ENCODE assay signal across 9 mouse cellular contexts in genomic region chr3:142497123-142497841, GRCm38 (mm10). TPM values are rescaled to one million over a fixed set of nuclear protein-coding genes. Genes with fewer than 3 reads are reported as not detected.
A peak's percentile ranks its signal among the peaks of the same experiment; 100 is the strongest.
DNase-seq lines count a peak whose midpoint lies in the region; ATAC-seq lines count a peak whose summit lies in the region.
"Had no signal": no experiment of that assay in that cellular context is flagged by ENCODE, and none has a peak within 500 bp of the region (broad histone marks: within the 10 kb centered on the region; RNA-seq: fewer than 3 reads in every experiment).

No protein-coding gene starts in this region.

- ATAC-seq in heart, embryonic 12.5 days (ENCODE audit: insufficient number of reproducible peaks, low FRiP score) = no peak; the same call in 1 of the 2 replicates
- no peak for ATAC-seq in forebrain, embryonic 13.5 days

- 53% methylated on average over 15 of the region's 15 CpGs for WGBS in heart, embryonic 12.5 days
- 46% methylated on average over 15 of the region's 15 CpGs for WGBS in forebrain, embryonic 13.5 days

- no peaks in the 10 kb centered on the region for H3K36me3 ChIP-seq in heart, embryonic 12.5 days
- H3K36me3 ChIP-seq in forebrain, embryonic 13.5 days (ENCODE audit: poor library complexity, severe bottlenecking) = no peaks in the 10 kb centered on the region
- no peaks in the 10 kb centered on the region for H3K36me3 ChIP-seq in megakaryocyte, embryonic 14.5 days (replicated peaks; ENCODE audit: low read length)
- H3K36me3 ChIP-seq: G1E had no signal

- no peak overlapping the region for H3K27ac ChIP-seq in heart, embryonic 12.5 days (ENCODE audit: poor library complexity, severe bottlenecking)
- no peak overlapping the region for H3K27ac ChIP-seq in forebrain, embryonic 13.5 days

- H3K9ac ChIP-seq in heart, embryonic 12.5 days = no peak overlapping the region
- no peak overlapping the region for H3K9ac ChIP-seq in forebrain, embryonic 13.5 days

- H3K9me3 ChIP-seq in heart, embryonic 12.5 days (replicated peaks) = no peaks in the 10 kb centered on the region
- no peaks in the 10 kb centered on the region for H3K9me3 ChIP-seq in forebrain, embryonic 13.5 days (replicated peaks)
- H3K9me3 ChIP-seq in megakaryocyte, embryonic 14.5 days = no peaks in the 10 kb centered on the region
- H3K9me3 ChIP-seq: G1E had no signal

- peak overlapping the region; percentile 57 for H3K4me2 ChIP-seq in heart, embryonic 12.5 days
- peak overlapping the region; percentile 33; the same call in 1 of the 2 replicates for H3K4me2 ChIP-seq in forebrain, embryonic 13.5 days

- peaks cover 4% of the 10 kb centered on the region; the same call in 1 of the 2 replicates for H3K27me3 ChIP-seq in heart, embryonic 12.5 days (replicated peaks)
- no peaks in the 10 kb centered on the region for H3K27me3 ChIP-seq in forebrain, embryonic 13.5 days
- H3K27me3 ChIP-seq in megakaryocyte, embryonic 14.5 days (replicated peaks) = peaks cover 10% of the 10 kb centered on the region

- no peak for DNase-seq in heart, postnatal 36 days
- peak; percentile 27 to 30 for DNase-seq in B cell, adult 2 months
- no peak for DNase-seq in adrenal gland, postnatal 36 days
- no peak for DNase-seq in embryo, embryonic 9.5 days (ENCODE audit: extremely low spot score)
- no peak for DNase-seq in gastrocnemius, postnatal 25 days

- H3K4me1 ChIP-seq in heart, embryonic 12.5 days (replicated peaks) = peaks cover 4% of the 10 kb centered on the region; the same call in 1 of the 2 replicates
- H3K4me1 ChIP-seq in forebrain, embryonic 13.5 days = peaks cover 7% of the 10 kb centered on the region; the same call in 1 of the 2 replicates
- H3K4me1 ChIP-seq in megakaryocyte, embryonic 14.5 days = peaks cover 33% of the 10 kb centered on the region

- intact Hi-C loops in heart, postnatal 36 days (cut with DNase I) = loop anchor here (2.0 kb wide), 1 partner anchor 204 kb away; the partner anchor contains the start of gene Kyat3

- H3K4me3 ChIP-seq in heart, embryonic 12.5 days = peak overlapping the region; percentile 11
- H3K4me3 ChIP-seq in forebrain, embryonic 13.5 days = no peak overlapping the region
- H3K4me3 ChIP-seq in megakaryocyte, embryonic 14.5 days (replicated peaks) = peak overlapping the region; percentile 87

RNA-seq across cellular contexts. Expression of gene Gbp5, which starts 3.5 kb away (rescaled TPM):
- 0.06 and 0.09 TPM in 2 replicates for polyA plus RNA-seq in heart, embryonic 12.5 days (2016; fragmentation: Nextera tagmentation; extraction: Ambion mirVana)
- total RNA-seq in heart, postnatal 36 days (2021) = 10 to 100 TPM in 1 of 2 experiments, 1 to 10 TPM in 1; 6.7 to 11.9 TPM
- polyA plus RNA-seq in forebrain, embryonic 13.5 days (2015; fragmentation: Nextera tagmentation; extraction: Ambion mirVana) = not detected in 2 replicates
- polyA plus RNA-seq in megakaryocyte, embryonic 14.5 days (2012; ENCODE audit: insufficient read depth, low replicate concordance) = 0.45 TPM in 1 of 2 replicates, not detected in the other
- 1 to 10 TPM; 3.8 to 4.3 TPM for total RNA-seq in adrenal gland, postnatal 36 days (2021)
- total RNA-seq in gastrocnemius, postnatal 25 days (2021) = 1 to 10 TPM; 2.1 to 3.2 TPM
- polyA plus RNA-seq: G1E had no signal

RNA-seq across cellular contexts. Expression of gene Gbp7, which starts 32.9 kb away (rescaled TPM):
- polyA plus RNA-seq in heart, embryonic 12.5 days (2016; fragmentation: Nextera tagmentation; extraction: Ambion mirVana) = 1.4 and 1.8 TPM in 2 replicates
- total RNA-seq in heart, postnatal 36 days (2021) = 10 to 100 TPM in 1 of 2 experiments, 1 to 10 TPM in 1; 8.5 to 14.3 TPM
- 0.58 and 0.91 TPM in 2 replicates for polyA plus RNA-seq in forebrain, embryonic 13.5 days (2015; fragmentation: Nextera tagmentation; extraction: Ambion mirVana)
- polyA plus RNA-seq in megakaryocyte, embryonic 14.5 days (2012; ENCODE audit: insufficient read depth, low replicate concordance) = 0.82 TPM in 1 of 2 replicates, not detected in the other
- 10 to 100 TPM; 14.4 to 20.2 TPM for total RNA-seq in adrenal gland, postnatal 36 days (2021)
- total RNA-seq in gastrocnemius, postnatal 25 days (2021) = 10 to 100 TPM in 1 of 2 experiments, 1 to 10 TPM in 1; 8.8 to 14.1 TPM

Comparison
In these comparisons a context has a peak if more than half of its experiments do, and no peak if none do; other contexts are left out.
1. DNase-seq: peak in B cell, adult 2 months (2 of 2); none in heart, postnatal 36 days (0 of 2), adrenal gland, postnatal 36 days (0 of 2), embryo, embryonic 9.5 days (single experiment) and gastrocnemius, postnatal 25 days (single experiment).